Mouse (Mus musculus) myocyte (in vitro differentiated cells): ENCODE results near the gene Hnrnpr.
A peak's percentile ranks its signal among the peaks of the same experiment; 100 is the strongest.

Experiments used
- CEBPB ChIP-seq: IDR thresholded peaks from 2 replicates; pipeline ENCODE4 v1.6.1; 2011; ENCODE audit warnings: mild to moderate bottlenecking, moderate library complexity; ENCODE audit not compliant: poor library complexity, insufficient read depth, severe bottlenecking
- E2F4 ChIP-seq: IDR thresholded peaks from one replicate; pipeline ENCODE4 v1.6.1; 2011; ENCODE audit warnings: mild to moderate bottlenecking, control low read depth, moderate library complexity; ENCODE audit not compliant: insufficient read depth
- MAX ChIP-seq: IDR thresholded peaks from one replicate; pipeline ENCODE4 v1.6.1; 2011; ENCODE audit warnings: low read depth, mild to moderate bottlenecking, control low read depth
- MYOD1 ChIP-seq, 3 experiments: IDR thresholded peaks; one replicate each; pipeline ENCODE4 v1.6.1; 2011; ENCODE audit warnings: control low read depth in 2 of 3, low read depth in 2 of 3, mild to moderate bottlenecking in 2 of 3, moderate library complexity in 1 of 3; ENCODE audit not compliant: insufficient read length in 2 of 3, control insufficient read depth in 1 of 3
- MYOG ChIP-seq, 3 experiments: IDR thresholded peaks; one replicate each; pipeline ENCODE4 v1.6.1; 2011; ENCODE audit warnings: control low read depth in 2 of 3, low read depth in 2 of 3, mild to moderate bottlenecking in 2 of 3; ENCODE audit not compliant: insufficient read length in 2 of 3, control insufficient read depth in 1 of 3, insufficient read depth in 1 of 3
- POLR2A ChIP-seq: IDR thresholded peaks from one replicate; pipeline ENCODE4 v1.6.1; 2011; ENCODE audit warnings: low read depth, mild to moderate bottlenecking, control low read depth, moderate library complexity; ENCODE audit not compliant: insufficient read length
- POLR2AphosphoS2 ChIP-seq: IDR thresholded peaks from one replicate; pipeline ENCODE4 v1.6.1; 2011; ENCODE audit warnings: low read depth, control low read depth; ENCODE audit not compliant: insufficient read length
- REST ChIP-seq: IDR thresholded peaks from one replicate; pipeline ENCODE4 v1.6.1; 2011; ENCODE audit warnings: mild to moderate bottlenecking, control low read depth, moderate library complexity; ENCODE audit not compliant: insufficient read depth, insufficient read length
- SRF ChIP-seq: IDR thresholded peaks from one replicate; pipeline ENCODE4 v1.6.1; 2011; ENCODE audit warnings: low read depth; ENCODE audit not compliant: control insufficient read depth, insufficient read length
- TCF12 ChIP-seq: IDR thresholded peaks from one replicate; pipeline ENCODE4 v1.6.1; 2011; ENCODE audit warnings: mild to moderate bottlenecking, control low read depth; ENCODE audit not compliant: poor library complexity, insufficient read depth, severe bottlenecking
- TCF3 ChIP-seq: IDR thresholded peaks from one replicate; pipeline ENCODE4 v1.6.1; 2011; ENCODE audit warnings: low read depth, control low read depth; ENCODE audit not compliant: insufficient read length
- USF1 ChIP-seq: IDR thresholded peaks from one replicate; pipeline ENCODE4 v1.6.1; 2011; ENCODE audit warnings: low read depth, mild to moderate bottlenecking, control low read depth, moderate library complexity

- TF ChIP-seq POLR2A (no peak), E2F4 (no peak), CEBPB (no peak), USF1 (no peak), POLR2AphosphoS2 (no peak), MYOD1 (IDR thresholded peaks at IDR 0.05; ENCODE audit: control insufficient read depth in 1 of 3, insufficient read length in 2 of 3, low read depth in 2 of 3) (peak in 1 of 3 experiments; percentile 20), MAX (no peak), TCF12 (no peak), MYOG (IDR thresholded peaks at IDR 0.05; ENCODE audit: control insufficient read depth in 1 of 3, insufficient read depth in 1 of 3, insufficient read length in 2 of 3, low read depth in 2 of 3) (no peak), SRF (no peak), TCF3 (no peak), REST (no peak)
Measured at GRCm38 (mm10) chr4:136312616-136313015, 1.9 kb downstream of the Hnrnpr start.
